Mouse (Mus musculus) liver, postnatal 0 days (tissue): ENCODE results near the gene Arhgef40.
"Not testable (repeated sequence)": the region's sequence is repeated elsewhere in the genome, so short reads cannot be mapped to it uniquely, and the experiment has no call there.

ENCODE experiments used
- CTCF ChIP-seq: sonication (generic); IDR thresholded peaks from 2 replicates; pipeline ENCODE4 v1.5.1; 2016; ENCODE audit warnings: antibody characterized with exemption, low read depth
- EP300 ChIP-seq: IDR thresholded peaks from 2 replicates; pipeline ENCODE4 v1.6.1; 2016; ENCODE audit warnings: antibody characterized with exemption, low read depth, mild to moderate bottlenecking

GRCm38 (mm10) chr14:52042359-52042758 is 57.8 kb downstream of the Arhgef40 start, which contains the start of gene Olfr221:
- not testable (repeated sequence) for TF ChIP-seq CTCF, EP300
